Mouse (Mus musculus) heart, postnatal 0 days (tissue): Measurements from ENCODE around the gene Faf1. TPM values are rescaled to one million over a fixed set of nuclear protein-coding genes. Genes with fewer than 3 reads are reported as not detected.

Experiments used
- ATAC-seq: fragments of 200-750 bp; cut with Nextera tagmentation; 2 replicates; pipeline ENCODE4 v1.8.0; 2017; ENCODE audit warnings: low read depth, moderate number of reproducible peaks, moderate library complexity; ENCODE audit not compliant: insufficient read depth
- DNase-seq: peaks from one replicate; pipeline ENCODE4 v3.0.0-alpha.2; 2016; ENCODE audit warnings: low spot score
- H3K27ac ChIP-seq: fragments of 300-500 bp; sonication (generic); 2 replicates; pipeline ENCODE4 v1.5.1; 2014; ENCODE audit warnings: low read depth, mild to moderate bottlenecking
- H3K27me3 ChIP-seq: fragments of 300-500 bp; sonication (generic); 2 replicates; pipeline ENCODE4 v1.6.1; 2014; ENCODE audit warnings: low read length, mixed read lengths; ENCODE audit not compliant: control insufficient read depth, insufficient read depth
- H3K36me3 ChIP-seq: fragments of 300-500 bp; sonication (generic); replicated peaks from 2 replicates; pipeline ENCODE4 v1.6.1; 2014; ENCODE audit warnings: low read length, mixed read lengths; ENCODE audit not compliant: control insufficient read depth, insufficient read depth
- H3K4me1 ChIP-seq: fragments of 300-500 bp; sonication (generic); 2 replicates; pipeline ENCODE4 v1.6.1; 2014; ENCODE audit warnings: antibody characterized with exemption; ENCODE audit not compliant: control insufficient read depth, insufficient read depth
- H3K4me2 ChIP-seq: fragments of 300-500 bp; sonication (generic); 2 replicates; pipeline ENCODE4 v1.6.1; 2014; ENCODE audit warnings: low read depth, mild to moderate bottlenecking, low read length, moderate library complexity
- H3K4me3 ChIP-seq: fragments of 300-500 bp; sonication (generic); 2 replicates; pipeline ENCODE4 v1.5.1; 2014; ENCODE audit warnings: low read depth, low read length
- H3K9ac ChIP-seq: fragments of 300-500 bp; sonication (generic); replicated peaks from 2 replicates; pipeline ENCODE4 v1.6.1; 2014; ENCODE audit warnings: low read depth, low read length, mixed read lengths
- H3K9me3 ChIP-seq: fragments of 300-500 bp; sonication (generic); replicated peaks from 2 replicates; pipeline ENCODE4 v1.6.1; 2016; ENCODE audit warnings: low read length; ENCODE audit not compliant: control insufficient read depth
- CTCF ChIP-seq: IDR thresholded peaks from 2 replicates; pipeline ENCODE4 v1.5.1; 2016; ENCODE audit warnings: antibody characterized with exemption, control low read depth, low read depth
- EP300 ChIP-seq: IDR thresholded peaks from 2 replicates; pipeline ENCODE4 v1.6.1; 2016; ENCODE audit warnings: antibody characterized with exemption, low read depth
- WGBS: fragments of 180-500 bp; shearing (Covaris S2); extraction: QIAGEN DNeasy Blood & Tissue Kit; methylation state at CpG from one replicate; pipeline ENCODE4 v1.1.7; 2014; 5-methylcytosine and 5-hydroxymethylcytosine counted together
- polyA plus RNA-seq: library from polyadenylated mRNA; unstranded; fragments of >200 nt; fragmentation: Nextera tagmentation; extraction: Ambion mirVana; gene quantifications from 2 replicates; pipeline ENCODE4 v1.2.1, GENCODE M21; 2015
- total RNA-seq: library from RNA; depleted of rRNA; stranded (reverse); fragments of >200 nt; gene quantifications from 2 replicates; pipeline ENCODE4 v1.2.3, GENCODE M21; 2014; ENCODE audit warnings: low replicate concordance

The Faf1 gene
- total and polyA plus RNA-seq, 2 experiments from 2014 or later: 19.4 to 26.7 TPM

- Histone ChIP-seq H3K27me3 (peaks cover 98% of the 10 kb centered on the region), H3K4me3 (no peak overlapping the region), H3K27ac (no peak overlapping the region), H3K4me2 (no peak overlapping the region), H3K36me3 (no peaks in the 10 kb centered on the region), H3K9me3 (no peaks in the 10 kb centered on the region; the same call in 1 of the 2 replicates), H3K9ac (no peak overlapping the region), H3K4me1 (peaks cover 12% of the 10 kb centered on the region; the same call in 1 of the 2 replicates)
- TF ChIP-seq EP300 (no peak), CTCF (no peak)
- DNase-seq (no peak), ATAC-seq (no peak)
- 8% methylated on average over 25 of the region's 25 CpGs for WGBS
These were observed 299.2 kb downstream of the Faf1 start for GRCm38 (mm10) chr4:109975381-109976240.

GRCm38 (mm10) chr4:109976273-109977147 is 300.1 kb downstream of the Faf1 start:
- peak overlapping the region; percentile 48; the same call in 1 of the 2 replicates for H3K4me3 ChIP-seq
- peaks cover 100% of the 10 kb centered on the region for H3K27me3 ChIP-seq
- H3K4me2 ChIP-seq: no peak overlapping the region
- 2% methylated on average over 34 of the region's 34 CpGs for WGBS
- no peak for DNase-seq
- no peak for TF ChIP-seq CTCF
- TF ChIP-seq EP300: no peak
- H3K4me1 ChIP-seq: peaks cover 12% of the 10 kb centered on the region; the same call in 1 of the 2 replicates
- H3K36me3 ChIP-seq: no peaks in the 10 kb centered on the region
- no peak overlapping the region for H3K9ac ChIP-seq
- H3K9me3 ChIP-seq: no peaks in the 10 kb centered on the region; the same call in 1 of the 2 replicates
- H3K27ac ChIP-seq: no peak overlapping the region
- no peak for ATAC-seq

GRCm38 (mm10) chr4:109977148-109978067 is 301.0 kb downstream of the Faf1 start, which contains the start of gene Dmrta2:
Gene Dmrta2, plus strand, starts transcription at chr4:109978053.
- H3K4me2 ChIP-seq: peak within 1 kb of the TSS; percentile 64
- peaks cover 100% of the 10 kb centered on the region for H3K27me3 ChIP-seq
- DNase-seq (no peak), ATAC-seq (peak; percentile 12; the same call in 1 of the 2 replicates)
- 1% methylated on average over 61 of the region's 64 CpGs for WGBS
- no peaks in the 10 kb centered on the region for H3K36me3 ChIP-seq
- H3K9me3 ChIP-seq: no peaks in the 10 kb centered on the region; the same call in 1 of the 2 replicates
- H3K27ac ChIP-seq: no peak within 1 kb of the TSS
- H3K4me3 ChIP-seq: peak within 1 kb of the TSS; percentile 48
- H3K4me1 ChIP-seq: peaks cover 19% of the 10 kb centered on the region; the same call in 1 of the 2 replicates
- no peak within 1 kb of the TSS for H3K9ac ChIP-seq
- TF ChIP-seq EP300 (no peak), CTCF (no peak)

GRCm38 (mm10) chr4:109978068-109978857 is 301.9 kb downstream of the Faf1 start:
- peaks cover 98% of the 10 kb centered on the region for H3K27me3 ChIP-seq
- H3K9me3 ChIP-seq: no peaks in the 10 kb centered on the region; the same call in 1 of the 2 replicates
- peak overlapping the region; percentile 64 for H3K4me2 ChIP-seq
- H3K27ac ChIP-seq: no peak overlapping the region
- under 1% methylated on average over 50 of the region's 56 CpGs for WGBS
- DNase-seq (no peak), ATAC-seq (peak; percentile 15; the same call in 1 of the 2 replicates)
- TF ChIP-seq EP300: no peak
- no peak for TF ChIP-seq CTCF
- H3K9ac ChIP-seq: no peak overlapping the region
- peak overlapping the region; percentile 48 for H3K4me3 ChIP-seq
- peaks cover 19% of the 10 kb centered on the region; the same call in 1 of the 2 replicates for H3K4me1 ChIP-seq
- H3K36me3 ChIP-seq: no peaks in the 10 kb centered on the region
